Mouse (Mus musculus) limb, embryonic 14.5 days (tissue): Measurements from ENCODE around the gene Tti1. TPM values are rescaled to one million over a fixed set of nuclear protein-coding genes. Genes with fewer than 3 reads are reported as not detected.

Experiments used
- ATAC-seq: fragments of 200-750 bp; cut with Nextera tagmentation; 2 replicates; pipeline ENCODE4 v1.8.0; 2017; ENCODE audit warnings: low read depth, moderate number of reproducible peaks, moderate TSS enrichment; ENCODE audit not compliant: low FRiP score
- DNase-seq: peaks from one replicate; pipeline ENCODE4 v3.0.0-alpha.2; 2015; ENCODE audit warnings: low spot score
- H3K27ac ChIP-seq: fragments of 300-500 bp; sonication (generic); replicated peaks from 2 replicates; pipeline ENCODE4 v1.5.1; 2014; ENCODE audit warnings: low read depth, mild to moderate bottlenecking, low read length, moderate library complexity, mixed read lengths
- H3K27me3 ChIP-seq: fragments of 300-500 bp; sonication (generic); 2 replicates; pipeline ENCODE4 v1.6.1; 2014; ENCODE audit warnings: low read length, mixed read lengths; ENCODE audit not compliant: control insufficient read depth, insufficient read depth
- H3K36me3 ChIP-seq: fragments of 300-500 bp; sonication (generic); 2 replicates; pipeline ENCODE4 v1.6.1; 2014; ENCODE audit warnings: mild to moderate bottlenecking, low read length, moderate library complexity, mixed read lengths; ENCODE audit not compliant: control insufficient read depth, insufficient read depth
- H3K4me1 ChIP-seq: fragments of 300-500 bp; sonication (generic); 2 replicates; pipeline ENCODE4 v1.6.1; 2014; ENCODE audit warnings: antibody characterized with exemption, low read length, mixed read lengths; ENCODE audit not compliant: control insufficient read depth, insufficient read depth
- H3K4me2 ChIP-seq: fragments of 300-500 bp; sonication (generic); replicated peaks from 2 replicates; pipeline ENCODE4 v1.6.1; 2014; ENCODE audit warnings: low read depth, mild to moderate bottlenecking, low read length, moderate library complexity; ENCODE audit not compliant: severe bottlenecking
- H3K4me3 ChIP-seq: fragments of 300-500 bp; sonication (generic); replicated peaks from 2 replicates; pipeline ENCODE4 v1.5.1; 2014; ENCODE audit warnings: low read length
- H3K9ac ChIP-seq: fragments of 300-500 bp; sonication (generic); 2 replicates; pipeline ENCODE4 v1.6.1; 2014; ENCODE audit warnings: mild to moderate bottlenecking, low read depth, low read length, moderate library complexity; ENCODE audit not compliant: severe bottlenecking
- H3K9me3 ChIP-seq: fragments of 300-500 bp; sonication (generic); 2 replicates; pipeline ENCODE4 v1.6.1; 2016; ENCODE audit warnings: low read length; ENCODE audit not compliant: control insufficient read depth
- POLR2A ChIP-seq: fragments of 200-500 bp; IDR thresholded peaks from 2 replicates; pipeline ENCODE4 v1.8.0; 2012; ENCODE audit warnings: inconsistent platforms, mild to moderate bottlenecking, moderate library complexity, borderline replicate concordance; ENCODE audit not compliant: insufficient read depth, insufficient read length; ENCODE audit errors: extremely low read depth
- WGBS: fragments of 180-500 bp; shearing (Covaris S2); extraction: QIAGEN DNeasy Blood & Tissue Kit; methylation state at CpG from one replicate; pipeline ENCODE4 v1.1.7; 2014; 5-methylcytosine and 5-hydroxymethylcytosine counted together
- polyA plus RNA-seq, 2 experiments: library from polyadenylated mRNA; depleted of rRNA in 1 of 2; stranded (reverse) in 1 of 2; unstranded in 1 of 2; fragments of >200 nt; fragmentation: Nextera tagmentation in 1 of 2; extraction: Ambion mirVana in 1 of 2; gene quantifications; 2 replicates each; pipeline versions ENCODE4 v1.2.1 to v1.2.3; 2012 to 2014

Tti1 gene
- polyA plus RNA-seq, 2 experiments = 19.1 to 23.7 TPM

- Histone ChIP-seq H3K27ac (no peak overlapping the region), H3K4me2 (no peak overlapping the region), H3K4me3 (no peak overlapping the region), H3K36me3 (peaks cover 69% of the 10 kb centered on the region), H3K27me3 (no peaks in the 10 kb centered on the region), H3K4me1 (no peaks in the 10 kb centered on the region), H3K9me3 (no peaks in the 10 kb centered on the region), H3K9ac (no peak overlapping the region)
- WGBS = 90% methylated on average over 2 of the region's 2 CpGs
- no peak for DNase-seq
- TF ChIP-seq POLR2A = no peak
- ATAC-seq = no peak
Measured at GRCm38 (mm10) chr2:158040396-158040795, 12.2 kb upstream of the Tti1 start.

GRCm38 (mm10) chr2:158039662-158040061 is 11.4 kb upstream of the Tti1 start:
- 60% methylated on average over 1 of the region's 1 CpGs for WGBS
- H3K4me1 ChIP-seq = no peaks in the 10 kb centered on the region
- no peak overlapping the region for H3K27ac ChIP-seq
- ATAC-seq (no peak), DNase-seq (no peak)
- no peak overlapping the region for H3K9ac ChIP-seq
- TF ChIP-seq POLR2A = no peak
- peaks cover 62% of the 10 kb centered on the region for H3K36me3 ChIP-seq
- H3K4me2 ChIP-seq = no peak overlapping the region
- H3K9me3 ChIP-seq = no peaks in the 10 kb centered on the region
- H3K4me3 ChIP-seq = no peak overlapping the region
- no peaks in the 10 kb centered on the region for H3K27me3 ChIP-seq

GRCm38 (mm10) chr2:158037571-158037970 is 9.3 kb upstream of the Tti1 start:
- no peak for TF ChIP-seq POLR2A
- 97% methylated on average over 1 of the region's 1 CpGs for WGBS
- no peak for ATAC-seq

GRCm38 (mm10) chr2:158036953-158037352 is 8.7 kb upstream of the Tti1 start:
- no peak overlapping the region for H3K4me3 ChIP-seq
- DNase-seq = no peak
- H3K9ac ChIP-seq = no peak overlapping the region
- WGBS = 88% methylated on average over 7 of the region's 7 CpGs
- no peak overlapping the region for H3K27ac ChIP-seq
- H3K9me3 ChIP-seq = no peaks in the 10 kb centered on the region
- no peaks in the 10 kb centered on the region for H3K27me3 ChIP-seq
- no peak for TF ChIP-seq POLR2A
- no peaks in the 10 kb centered on the region for H3K4me1 ChIP-seq
- no peak for ATAC-seq
- no peak overlapping the region for H3K4me2 ChIP-seq
- H3K36me3 ChIP-seq = peaks cover 44% of the 10 kb centered on the region

More at GRCm38 (mm10) chr2:158037571-158037970, 9.3 kb upstream of the Tti1 start:
- no peaks in the 10 kb centered on the region for H3K9me3 ChIP-seq
- no peak overlapping the region for H3K4me3 ChIP-seq
- no peak overlapping the region for H3K9ac ChIP-seq
- H3K36me3 ChIP-seq = peaks cover 48% of the 10 kb centered on the region
- no peaks in the 10 kb centered on the region for H3K4me1 ChIP-seq
- no peaks in the 10 kb centered on the region for H3K27me3 ChIP-seq
- H3K27ac ChIP-seq = no peak overlapping the region
- no peak overlapping the region for H3K4me2 ChIP-seq
- no peak for DNase-seq

- no peak for TF ChIP-seq POLR2A
- ATAC-seq = no peak
- no peaks in the 10 kb centered on the region for H3K27me3 ChIP-seq
- H3K36me3 ChIP-seq = peaks cover 39% of the 10 kb centered on the region
- no peak overlapping the region for H3K4me3 ChIP-seq
- no peak for DNase-seq
- H3K27ac ChIP-seq = no peak overlapping the region
- H3K9me3 ChIP-seq = no peaks in the 10 kb centered on the region
- no peak overlapping the region for H3K4me2 ChIP-seq
- H3K9ac ChIP-seq = no peak overlapping the region
- 87% methylated on average over 6 of the region's 6 CpGs for WGBS
- H3K4me1 ChIP-seq = 0 out of 2 replicates have a peak, but pooled peaks cover 3% of the 10 kb centered on the region
Measured at GRCm38 (mm10) chr2:158036408-158036807, 8.2 kb upstream of the Tti1 start.

GRCm38 (mm10) chr2:158035813-158036212 is 7.6 kb upstream of the Tti1 start:
- DNase-seq (no peak), ATAC-seq (no peak)
- Histone ChIP-seq H3K4me2 (no peak overlapping the region), H3K27me3 (no peaks in the 10 kb centered on the region), H3K4me3 (no peak overlapping the region), H3K9ac (no peak overlapping the region), H3K4me1 (0 out of 2 replicates have a peak, but pooled peaks cover 9% of the 10 kb centered on the region), H3K9me3 (no peaks in the 10 kb centered on the region), H3K27ac (no peak overlapping the region), H3K36me3 (peaks cover 35% of the 10 kb centered on the region)
- 88% methylated on average over 2 of the region's 2 CpGs for WGBS
- TF ChIP-seq POLR2A = no peak
